ENCODE assay signal across 8 mouse cellular contexts in genomic region chr13:109116004-109116341, GRCm38 (mm10).
DNase-seq lines count a peak whose midpoint lies in the region; ATAC-seq and TF ChIP-seq lines count a peak whose summit lies in the region.

No protein-coding gene starts in this region.

- 0 out of 2 replicates have a peak, but pooled peaks have one; percentile 46 for ATAC-seq in heart, embryonic 11.5 days (replicated peaks; ENCODE audit: insufficient number of reproducible peaks, low FRiP score, low TSS enrichment)
- ATAC-seq in stomach, postnatal 0 days (ENCODE audit: low FRiP score, low TSS enrichment): peak; percentile 21; the same call in 1 of the 2 replicates

- no peak for TF ChIP-seq EP300 in stomach, postnatal 0 days (optimal IDR thresholded peaks at IDR 0.05)

- DNase-seq in spleen, postnatal 10 days (ENCODE audit: low spot score in 2 of 2): peak; percentile 3 to 28
- DNase-seq in spleen, postnatal 14 days (ENCODE audit: low spot score in 2 of 2): no peak
- peak; percentile 80 to 83 for DNase-seq in cerebellum, postnatal 36 days
- DNase-seq in kidney, adult 9 months: peak; percentile 66
- DNase-seq in lung, postnatal 14 days: peak; percentile 38
- DNase-seq in stomach, postnatal 0 days (ENCODE audit: low spot score): peak; percentile 70
- no peak for DNase-seq in spleen, adult 12 weeks (ENCODE audit: low spot score)

- H3K4me2 ChIP-seq in heart, embryonic 11.5 days: peak overlapping the region; percentile 96
- H3K4me2 ChIP-seq in stomach, postnatal 0 days (replicated peaks; ENCODE audit: low read depth): peak overlapping the region; percentile 52

- peak overlapping the region; percentile 50 for H3K4me3 ChIP-seq in heart, embryonic 11.5 days (ENCODE audit: low read depth, low read length)
- H3K4me3 ChIP-seq in stomach, postnatal 0 days (ENCODE audit: low read depth, low read length): peak overlapping the region; percentile 35

- H3K36me3 ChIP-seq in heart, embryonic 11.5 days (ENCODE audit: control insufficient read depth, insufficient read depth, low read length): no peaks in the 10 kb centered on the region
- H3K36me3 ChIP-seq in stomach, postnatal 0 days (ENCODE audit: control insufficient read depth, insufficient read depth, low read length): no peaks in the 10 kb centered on the region

- TF ChIP-seq CTCF in stomach, postnatal 0 days (IDR thresholded peaks at IDR 0.05; ENCODE audit: low read depth): no peak

- H3K27me3 ChIP-seq in heart, embryonic 11.5 days (ENCODE audit: control insufficient read depth, insufficient read depth, low read length): peaks cover 25% of the 10 kb centered on the region
- no peaks in the 10 kb centered on the region for H3K27me3 ChIP-seq in stomach, postnatal 0 days (ENCODE audit: control insufficient read depth, insufficient read depth, low read length)

- no peak overlapping the region for H3K27ac ChIP-seq in heart, embryonic 11.5 days (ENCODE audit: low read depth, low read length)
- no peak overlapping the region for H3K27ac ChIP-seq in stomach, postnatal 0 days (replicated peaks)

- no peaks in the 10 kb centered on the region for H3K9me3 ChIP-seq in heart, embryonic 11.5 days (replicated peaks; ENCODE audit: control insufficient read depth, low read length)
- H3K9me3 ChIP-seq in stomach, postnatal 0 days (ENCODE audit: control insufficient read depth, low read length): no peaks in the 10 kb centered on the region

- 0% methylated on average over 8 of the region's 8 CpGs for WGBS in heart, embryonic 11.5 days (ENCODE audit: insufficient replicate concordance)
- WGBS in stomach, postnatal 0 days: 0% methylated on average over 8 of the region's 8 CpGs

- 0 out of 2 replicates have a peak, but pooled peaks cover 5% of the 10 kb centered on the region for H3K4me1 ChIP-seq in heart, embryonic 11.5 days (ENCODE audit: control insufficient read depth, insufficient read depth, low read length)
- no peaks in the 10 kb centered on the region for H3K4me1 ChIP-seq in stomach, postnatal 0 days (replicated peaks; ENCODE audit: control insufficient read depth, insufficient read depth)

- no peak overlapping the region for H3K9ac ChIP-seq in heart, embryonic 11.5 days (ENCODE audit: low read depth, low read length)
- H3K9ac ChIP-seq in stomach, postnatal 0 days (ENCODE audit: low read length): no peak overlapping the region

Comparison
In these comparisons a context has a peak if more than half of its experiments do, and no peak if none do; other contexts are left out.
1. DNase-seq: peak in spleen, postnatal 10 days (2 of 2), cerebellum, postnatal 36 days (2 of 2), kidney, adult 9 months (single experiment), lung, postnatal 14 days (single experiment) and stomach, postnatal 0 days (single experiment); none in spleen, postnatal 14 days (0 of 2) and spleen, adult 12 weeks (single experiment).